Mouse (Mus musculus) embryonic facial prominence, embryonic 14.5 days (tissue): Measurements from ENCODE around the gene Agtpbp1. TPM values are rescaled to one million over a fixed set of nuclear protein-coding genes. Genes with fewer than 3 reads are reported as not detected.

Experiments used
- ATAC-seq: fragments of 200-750 bp; cut with Nextera tagmentation; 2 replicates; pipeline ENCODE4 v1.8.0; 2017; ENCODE audit warnings: low read depth, moderate number of reproducible peaks, moderate TSS enrichment
- DNase-seq: peaks from one replicate; pipeline ENCODE4 v3.0.0-alpha.2; 2015; ENCODE audit warnings: low spot score
- H3K27ac ChIP-seq: fragments of 300-500 bp; sonication (generic); replicated peaks from 2 replicates; pipeline ENCODE4 v1.5.1; 2014; ENCODE audit warnings: low read depth, mild to moderate bottlenecking, low read length, moderate library complexity
- H3K27me3 ChIP-seq: fragments of 300-500 bp; sonication (generic); replicated peaks from 2 replicates; pipeline ENCODE4 v1.6.1; 2014; ENCODE audit warnings: low read length; ENCODE audit not compliant: control insufficient read depth, insufficient read depth
- H3K36me3 ChIP-seq: fragments of 300-500 bp; sonication (generic); 2 replicates; pipeline ENCODE4 v1.6.1; 2014; ENCODE audit warnings: low read length, mixed read lengths; ENCODE audit not compliant: control insufficient read depth, insufficient read depth
- H3K4me1 ChIP-seq: fragments of 300-500 bp; sonication (generic); 2 replicates; pipeline ENCODE4 v1.6.1; 2014; ENCODE audit warnings: antibody characterized with exemption, low read length; ENCODE audit not compliant: control insufficient read depth, insufficient read depth
- H3K4me2 ChIP-seq: fragments of 300-500 bp; sonication (generic); 2 replicates; pipeline ENCODE4 v1.6.1; 2014; ENCODE audit warnings: low read depth, mild to moderate bottlenecking, low read length, moderate library complexity, mixed read lengths
- H3K4me3 ChIP-seq: fragments of 300-500 bp; sonication (generic); 2 replicates; pipeline ENCODE4 v1.5.1; 2014; ENCODE audit warnings: low read depth, mild to moderate bottlenecking, low read length
- H3K9ac ChIP-seq: fragments of 300-500 bp; sonication (generic); 2 replicates; pipeline ENCODE4 v1.6.1; 2014; ENCODE audit warnings: low read depth, mild to moderate bottlenecking, low read length, moderate library complexity, mixed read lengths
- H3K9me3 ChIP-seq: fragments of 300-500 bp; sonication (generic); 2 replicates; pipeline ENCODE4 v1.6.1; 2016; ENCODE audit warnings: low read length; ENCODE audit not compliant: control insufficient read depth
- WGBS: fragments of 180-500 bp; shearing (Covaris S2); extraction: QIAGEN DNeasy Blood & Tissue Kit; methylation state at CpG from one replicate; pipeline ENCODE4 v1.1.7; 2014; 5-methylcytosine and 5-hydroxymethylcytosine counted together
- polyA plus RNA-seq: library from polyadenylated mRNA; unstranded; fragments of >200 nt; fragmentation: Nextera tagmentation; extraction: Ambion mirVana; gene quantifications from 2 replicates; pipeline ENCODE4 v1.2.1, GENCODE M21; 2014

Agtpbp1 gene
- polyA plus RNA-seq, 1 experiment from 2014 or later, result 25.2 TPM

DNA sequence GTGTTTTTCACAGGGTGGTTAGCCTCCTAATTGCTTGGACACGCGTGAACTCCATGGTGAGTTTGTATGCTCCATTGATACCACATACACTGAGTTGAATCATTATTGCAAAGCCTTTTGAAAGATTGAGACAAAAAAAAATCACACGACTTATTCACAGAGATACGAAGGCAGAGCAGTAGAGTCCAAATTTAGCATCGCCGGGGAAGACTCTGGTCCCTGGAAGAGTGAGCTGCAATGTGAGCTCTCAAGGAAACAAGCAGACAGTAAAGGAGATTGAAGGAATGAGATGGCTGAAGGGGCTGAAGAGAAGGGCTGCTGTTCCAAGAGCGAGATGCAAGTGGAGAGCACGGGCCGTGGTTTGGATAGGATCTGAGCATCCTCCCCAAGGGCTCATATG is 171.1 kb downstream of the Agtpbp1 start:
- Histone ChIP-seq H3K9me3 (no peaks in the 10 kb centered on the region), H3K4me2 (no peak overlapping the region), H3K36me3 (no peaks in the 10 kb centered on the region), H3K4me3 (no peak overlapping the region), H3K27me3 (no peaks in the 10 kb centered on the region), H3K9ac (no peak overlapping the region), H3K27ac (no peak overlapping the region), H3K4me1 (no peaks in the 10 kb centered on the region)
- no peak for ATAC-seq
- DNase-seq, result no peak
- WGBS, result 89% methylated on average over 9 of the region's 9 CpGs

DNA sequence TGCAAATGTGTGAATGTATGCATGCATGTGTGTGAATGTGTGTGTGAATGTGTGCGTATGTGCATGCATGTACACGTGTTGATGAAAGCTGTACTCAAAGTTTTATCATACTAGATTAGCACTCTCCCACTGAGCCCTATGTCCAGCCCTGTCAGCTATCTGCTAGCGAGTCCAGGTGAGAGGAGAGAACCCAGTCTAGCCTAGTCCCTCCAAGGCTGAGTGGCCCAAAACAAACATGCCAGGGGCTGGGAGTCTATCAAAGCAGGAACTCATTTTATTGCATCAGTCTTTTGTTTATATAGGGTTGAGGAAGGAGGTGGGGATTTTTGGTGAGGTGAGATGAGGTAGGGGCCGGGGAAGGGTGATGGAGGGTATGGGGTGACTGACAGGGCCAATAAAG is 172.4 kb downstream of the Agtpbp1 start:
- Histone ChIP-seq H3K27ac (no peak overlapping the region), H3K9me3 (no peaks in the 10 kb centered on the region)

DNA sequence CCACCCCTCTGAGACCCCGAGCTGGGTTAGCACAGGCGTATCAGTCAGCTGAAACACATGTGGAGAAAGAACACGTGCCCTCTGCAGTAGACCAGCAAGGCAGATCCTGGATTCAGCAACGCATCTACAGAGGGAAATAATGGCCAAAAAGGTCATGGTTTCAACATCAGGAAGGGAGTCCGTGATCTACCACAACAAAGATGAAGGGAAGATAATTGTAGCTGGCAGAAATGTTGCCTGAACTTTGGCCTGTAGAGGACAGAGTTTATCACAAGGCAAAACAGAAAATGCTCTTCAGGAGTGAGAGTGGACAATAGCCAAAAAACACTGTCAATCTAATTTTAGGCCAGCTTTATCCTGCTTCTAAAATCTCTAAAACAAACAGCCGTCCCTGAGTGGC is 177.8 kb downstream of the Agtpbp1 start:
- Histone ChIP-seq H3K27me3 (no peaks in the 10 kb centered on the region), H3K36me3 (no peaks in the 10 kb centered on the region), H3K4me3 (no peak overlapping the region), H3K4me1 (no peaks in the 10 kb centered on the region), H3K9ac (no peak overlapping the region), H3K27ac (no peak overlapping the region), H3K4me2 (no peak overlapping the region), H3K9me3 (no peaks in the 10 kb centered on the region)
- DNase-seq (no peak), ATAC-seq (no peak)
- 78% methylated on average over 6 of the region's 6 CpGs for WGBS

More for the DNA sequence above, 172.4 kb downstream of the Agtpbp1 start:
- H3K9ac ChIP-seq, result no peak overlapping the region
- H3K27me3 ChIP-seq, result no peaks in the 10 kb centered on the region
- H3K4me3 ChIP-seq, result no peak overlapping the region
- H3K36me3 ChIP-seq, result no peaks in the 10 kb centered on the region
- no peak for DNase-seq
- 89% methylated on average over 4 of the region's 4 CpGs for WGBS
- H3K4me1 ChIP-seq, result no peaks in the 10 kb centered on the region
- no peak overlapping the region for H3K4me2 ChIP-seq
- no peak for ATAC-seq

DNA sequence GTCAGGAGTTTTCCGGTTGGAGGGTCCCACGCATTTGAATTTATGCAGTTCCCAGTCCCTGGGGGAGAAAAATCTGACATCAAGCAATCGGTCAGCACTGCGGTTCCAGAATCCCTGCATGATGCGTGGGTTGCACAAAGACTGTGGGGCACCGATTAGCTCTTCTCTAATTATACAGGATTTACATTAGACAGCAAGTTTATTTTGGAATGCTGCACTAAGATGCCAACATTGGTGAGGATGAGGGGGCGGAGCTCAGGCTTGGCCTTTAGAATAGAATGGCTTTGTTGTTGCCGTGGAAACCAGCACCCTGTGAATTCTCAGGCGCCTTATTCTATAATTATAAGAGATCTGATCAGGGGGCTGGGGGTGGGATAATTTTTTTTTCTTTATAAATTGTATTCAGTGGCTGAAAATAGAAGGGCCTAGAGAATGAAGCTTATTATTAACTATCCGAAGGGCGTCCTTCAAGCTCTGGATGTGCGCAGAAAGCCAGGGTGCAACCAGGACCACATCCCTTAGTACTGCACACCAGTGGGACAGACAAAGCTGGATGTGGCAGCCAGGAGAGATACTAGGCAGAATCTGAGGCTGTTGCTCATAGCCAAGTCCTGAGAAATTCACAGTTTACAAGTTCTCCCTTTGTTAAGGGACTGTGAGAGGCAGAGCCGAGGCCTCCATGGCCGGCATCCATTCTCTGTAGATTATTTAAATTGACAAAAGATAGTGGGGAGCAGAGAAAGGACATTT is 182.8 kb downstream of the Agtpbp1 start:
- Histone ChIP-seq H3K9ac (no peak overlapping the region), H3K4me3 (no peak overlapping the region), H3K9me3 (no peaks in the 10 kb centered on the region), H3K27me3 (no peaks in the 10 kb centered on the region), H3K4me1 (no peaks in the 10 kb centered on the region), H3K36me3 (no peaks in the 10 kb centered on the region), H3K4me2 (no peak overlapping the region), H3K27ac (no peak overlapping the region)
- 86% methylated on average over 14 of the region's 14 CpGs for WGBS
- DNase-seq (peak; percentile 42), ATAC-seq (no peak)

DNA sequence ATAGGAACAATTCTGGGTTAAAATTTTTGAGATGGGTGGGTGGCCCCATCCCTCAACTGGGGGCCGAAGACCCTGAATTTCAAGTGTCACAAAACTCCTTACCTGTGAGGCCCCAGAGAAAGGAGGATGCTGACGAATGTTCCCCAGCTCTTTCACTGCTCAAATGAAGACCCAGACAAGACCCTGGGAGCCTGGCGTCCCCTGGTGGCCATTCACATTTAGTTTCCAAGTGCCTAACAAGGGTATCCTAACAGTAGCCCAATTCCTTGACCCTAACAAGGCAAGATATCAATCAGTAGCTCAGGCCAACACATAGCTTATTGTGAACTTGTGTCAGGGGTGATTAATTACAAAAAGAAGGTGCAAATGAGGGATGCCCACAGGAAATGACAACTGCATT is 187.5 kb downstream of the Agtpbp1 start:
- H3K4me3 ChIP-seq, result no peak overlapping the region
- no peak overlapping the region for H3K4me2 ChIP-seq
- no peaks in the 10 kb centered on the region for H3K9me3 ChIP-seq
- H3K9ac ChIP-seq, result no peak overlapping the region
- ATAC-seq (no peak), DNase-seq (peak; percentile 44)
- H3K4me1 ChIP-seq, result no peaks in the 10 kb centered on the region
- no peaks in the 10 kb centered on the region for H3K27me3 ChIP-seq
- WGBS, result 31% methylated on average over 3 of the region's 3 CpGs
- no peaks in the 10 kb centered on the region for H3K36me3 ChIP-seq
- H3K27ac ChIP-seq, result no peak overlapping the region

Other genes with a start within 250 kb of the Agtpbp1 start
- 71.0 and 80.8 TPM in 2 replicates for gene Naa35, start within 50 bp of the Agtpbp1 start, polyA plus RNA-seq
- gene Golm1, start 90.6 kb upstream of the Agtpbp1 start, polyA plus RNA-seq, result 42.3 and 48.4 TPM in 2 replicates
- gene 4921517D22Rik, start 108.9 kb upstream of the Agtpbp1 start, polyA plus RNA-seq, result not detected in 2 replicates
- 0.22 TPM in 1 of 2 replicates, not detected in the other for gene Spata31d1a, start 125.1 kb upstream of the Agtpbp1 start, polyA plus RNA-seq
- 0.04 and 0.06 TPM in 2 replicates for gene Spata31d1b, start 127.1 kb upstream of the Agtpbp1 start, polyA plus RNA-seq
- not detected in 2 replicates for gene Spata31d1d, start 146.5 kb upstream of the Agtpbp1 start, polyA plus RNA-seq
- not detected in 2 replicates for gene 1700014D04Rik, start 161.5 kb upstream of the Agtpbp1 start, polyA plus RNA-seq
- gene Isca1, start 184.6 kb upstream of the Agtpbp1 start, polyA plus RNA-seq, result 140 and 147 TPM in 2 replicates
- not detected in 2 replicates for gene Gm49354, start 197.0 kb upstream of the Agtpbp1 start, polyA plus RNA-seq
- 41.6 and 43.5 TPM in 2 replicates for gene Tut7, start 237.9 kb upstream of the Agtpbp1 start, polyA plus RNA-seq